Mouse (Mus musculus): ENCODE results near the gene Ihh.
A peak's percentile ranks its signal among the peaks of the same experiment; 100 is the strongest.

Gene Ihh

GRCm38 (mm10) chr1:74947986-74948670 lies 3.3 kb downstream of the Ihh start:
- DNase-seq (ENCODE audit: low read depth, low spot score): no peak

GRCm38 (mm10) chr1:74941651-74942360 lies 9.7 kb downstream of the Ihh start:
- DNase-seq (ENCODE audit: low read depth, low spot score): no peak

- peak; percentile 37 for DNase-seq (ENCODE audit: low read depth, low spot score)
These were observed 11.7 kb downstream of the Ihh start for GRCm38 (mm10) chr1:74939762-74940161.

GRCm38 (mm10) chr1:74936221-74936830 lies 15.1 kb downstream of the Ihh start:
- DNase-seq (ENCODE audit: low read depth, low spot score): no peak

GRCm38 (mm10) chr1:74935402-74935801 lies 16.1 kb downstream of the Ihh start, which contains the start of gene Cfap65:
Cfap65 (minus strand) TSS chr1:74935599.
- no peak for DNase-seq (ENCODE audit: low read depth, low spot score)

- no peak for DNase-seq (ENCODE audit: low read depth, low spot score)
These were observed 23.7 kb downstream of the Ihh start for GRCm38 (mm10) chr1:74927621-74928296.

GRCm38 (mm10) chr1:74926721-74927120 lies 24.8 kb downstream of the Ihh start:
- DNase-seq (ENCODE audit: low read depth, low spot score): peak; percentile 68

GRCm38 (mm10) chr1:74924464-74924863 lies 27.0 kb downstream of the Ihh start:
- DNase-seq (ENCODE audit: low read depth, low spot score): peak; percentile 24

GRCm38 (mm10) chr1:74915706-74916105 lies 35.8 kb downstream of the Ihh start:
- no peak for DNase-seq (ENCODE audit: low read depth, low spot score)

GRCm38 (mm10) chr1:74902191-74902590 lies 49.3 kb downstream of the Ihh start:
- no peak for DNase-seq (ENCODE audit: low read depth, low spot score)

- peak; percentile 58 for DNase-seq (ENCODE audit: low read depth, low spot score)
These were observed 49.8 kb downstream of the Ihh start for GRCm38 (mm10) chr1:74901686-74902085.

GRCm38 (mm10) chr1:74900341-74901285 lies 50.9 kb downstream of the Ihh start:
- no peak for DNase-seq (ENCODE audit: low read depth, low spot score)

GRCm38 (mm10) chr1:74898656-74899431 lies 52.6 kb downstream of the Ihh start:
- no peak for DNase-seq (ENCODE audit: low read depth, low spot score)

GRCm38 (mm10) chr1:74897976-74898375 lies 53.5 kb downstream of the Ihh start:
- no peak for DNase-seq (ENCODE audit: low read depth, low spot score)

Data from 3T3-L1 (cell line).